Mouse (Mus musculus) liver, embryonic 14.5 days (tissue): ENCODE measurements around the gene Wwp2. TPM values are rescaled to one million over a fixed set of nuclear protein-coding genes. Genes with fewer than 3 reads are reported as not detected.

ENCODE experiments used
- ATAC-seq: fragments of 200-750 bp; cut with Nextera tagmentation; 2 replicates; pipeline ENCODE4 v1.8.0; 2017; ENCODE audit warnings: moderate number of reproducible peaks, mild to moderate bottlenecking, moderate library complexity; ENCODE audit not compliant: insufficient read depth
- DNase-seq, 3 experiments: peaks; one replicate each; pipeline ENCODE4 v3.0.0-alpha.2; 2012 to 2013; ENCODE audit warnings: low read depth in 3 of 3, low spot score in 3 of 3
- H3K27ac ChIP-seq: fragments of 300-500 bp; sonication (generic); 2 replicates; pipeline ENCODE4 v1.5.1; 2014; ENCODE audit warnings: moderate library complexity, mild to moderate bottlenecking, control low read depth, inconsistent platforms
- H3K27me3 ChIP-seq: fragments of 300-500 bp; sonication (generic); 2 replicates; pipeline ENCODE4 v1.6.1; 2014; ENCODE audit warnings: mild to moderate bottlenecking, low read length, moderate library complexity; ENCODE audit not compliant: control insufficient read depth, insufficient read depth
- H3K36me3 ChIP-seq: fragments of 300-500 bp; sonication (generic); replicated peaks from 2 replicates; pipeline ENCODE4 v1.6.1; 2014; ENCODE audit warnings: low read depth; ENCODE audit not compliant: control insufficient read depth, insufficient read depth
- H3K4me1 ChIP-seq, 2 experiments: fragments of 200-500 bp in 1 of 2; fragments of 300-500 bp in 1 of 2; sonication (generic) in 1 of 2; replicated peaks; 2 replicates each; pipeline ENCODE4 v1.6.1; 2012 to 2014; ENCODE audit warnings: antibody characterized with exemption in 1 of 2, inconsistent platforms in 1 of 2, low read length in 1 of 2; ENCODE audit not compliant: control insufficient read depth in 2 of 2, insufficient read depth in 2 of 2
- H3K4me2 ChIP-seq: fragments of 300-500 bp; sonication (generic); 2 replicates; pipeline ENCODE4 v1.6.1; 2014; ENCODE audit warnings: low read depth, mild to moderate bottlenecking, control low read depth, moderate library complexity
- H3K4me3 ChIP-seq, 2 experiments: fragments of 200-500 bp in 1 of 2; fragments of 300-500 bp in 1 of 2; sonication (generic) in 1 of 2; 2 replicates each; pipeline ENCODE4 v1.5.1; 2012 to 2014; ENCODE audit warnings: low read depth in 2 of 2, low read length in 2 of 2, mild to moderate bottlenecking in 2 of 2, control low read depth in 1 of 2, inconsistent platforms in 1 of 2, moderate library complexity in 1 of 2; ENCODE audit not compliant: insufficient read depth in 1 of 2
- H3K9ac ChIP-seq: fragments of 300-500 bp; sonication (generic); replicated peaks from 2 replicates; pipeline ENCODE4 v1.6.1; 2014; ENCODE audit warnings: mild to moderate bottlenecking, control low read depth, moderate library complexity
- H3K9me3 ChIP-seq: fragments of 300-500 bp; sonication (generic); 2 replicates; pipeline ENCODE4 v1.6.1; 2016; ENCODE audit warnings: low read length, mixed read lengths; ENCODE audit not compliant: control insufficient read depth
- CTCF ChIP-seq: IDR thresholded peaks from 2 replicates; pipeline ENCODE4 v1.5.1; 2016; ENCODE audit warnings: antibody characterized with exemption, low read depth, control low read depth
- EP300 ChIP-seq: IDR thresholded peaks from 2 replicates; pipeline ENCODE4 v1.6.1; 2016; ENCODE audit warnings: antibody characterized with exemption, low read depth
- WGBS: fragments of 180-500 bp; shearing (Covaris S2); extraction: QIAGEN DNeasy Blood & Tissue Kit; methylation state at CpG from one replicate; pipeline ENCODE4 v1.1.7; 2014; ENCODE audit not compliant: insufficient replicate concordance; 5-methylcytosine and 5-hydroxymethylcytosine counted together
- microRNA counts: library from miRNA; unstranded; fragments of <30 nt; microRNA quantifications from one replicate; lab custom pipeline; 2016
- microRNA-seq: library from miRNA; unstranded; fragments of <30 nt; microRNA quantifications from one replicate; pipeline ENCODE4, GENCODE M21; 2016
- polyA plus RNA-seq, 2 experiments: library from polyadenylated mRNA; depleted of rRNA in 1 of 2; stranded (reverse) in 1 of 2; unstranded in 1 of 2; fragments of >200 nt; fragmentation: Nextera tagmentation in 1 of 2; extraction: Ambion mirVana in 1 of 2; gene quantifications; 2 replicates each; pipeline versions ENCODE4 v1.2.1 to v1.2.3; 2012 to 2014

Wwp2 gene
- polyA plus RNA-seq, 2 experiments, result 14.7 to 28.0 TPM

- Histone ChIP-seq H3K4me1 (no peaks in the 10 kb centered on the region), H3K27ac (no peak overlapping the region), H3K4me3 (no peak overlapping the region), H3K36me3 (no peaks in the 10 kb centered on the region), H3K9me3 (no peaks in the 10 kb centered on the region), H3K4me2 (no peak overlapping the region), H3K9ac (no peak overlapping the region), H3K27me3 (no peaks in the 10 kb centered on the region)
- TF ChIP-seq CTCF (no peak), EP300 (no peak)
- ATAC-seq (no peak), DNase-seq (no peak)
- WGBS, result 61% methylated on average over 6 of the region's 6 CpGs
Measured at GRCm38 (mm10) chr8:107594817-107595216, 158.7 kb downstream of the Wwp2 start.

- DNase-seq, result no peak
- WGBS, result 35% methylated on average over 1 of the region's 1 CpGs
- TF ChIP-seq CTCF, result no peak
- TF ChIP-seq EP300, result no peak
- Histone ChIP-seq H3K9me3 (no peaks in the 10 kb centered on the region), H3K4me3 (no peak overlapping the region), H3K9ac (no peak overlapping the region), H3K36me3 (no peaks in the 10 kb centered on the region), H3K4me1 (no peaks in the 10 kb centered on the region), H3K27me3 (no peaks in the 10 kb centered on the region), H3K4me2 (no peak overlapping the region), H3K27ac (no peak overlapping the region)
- ATAC-seq, result no peak
Measured at GRCm38 (mm10) chr8:107597731-107598130, 161.6 kb downstream of the Wwp2 start.

- ATAC-seq, result no peak
- H3K36me3 ChIP-seq, result no peaks in the 10 kb centered on the region
- TF ChIP-seq CTCF, result no peak
- TF ChIP-seq EP300, result no peak
- no peak overlapping the region for H3K9ac ChIP-seq
- H3K27ac ChIP-seq, result no peak overlapping the region
- H3K9me3 ChIP-seq, result no peaks in the 10 kb centered on the region
- DNase-seq, result no peak
- no peak overlapping the region for H3K4me2 ChIP-seq
- no peaks in the 10 kb centered on the region for H3K4me1 ChIP-seq
- no peaks in the 10 kb centered on the region for H3K27me3 ChIP-seq
- H3K4me3 ChIP-seq, result no peak overlapping the region
- WGBS, result 55% methylated on average over 9 of the region's 9 CpGs
Measured at GRCm38 (mm10) chr8:107599691-107600090, 163.5 kb downstream of the Wwp2 start.

GRCm38 (mm10) chr8:107603026-107603425 lies 166.9 kb downstream of the Wwp2 start:
- Histone ChIP-seq H3K9ac (no peak overlapping the region), H3K9me3 (no peaks in the 10 kb centered on the region), H3K4me2 (no peak overlapping the region), H3K27me3 (no peaks in the 10 kb centered on the region), H3K4me3 (no peak overlapping the region), H3K27ac (no peak overlapping the region), H3K36me3 (no peaks in the 10 kb centered on the region), H3K4me1 (no peaks in the 10 kb centered on the region)
- ATAC-seq (no peak), DNase-seq (peak in 2 of 3 experiments; percentile 25 to 27)
- TF ChIP-seq CTCF (peak; percentile 67), EP300 (no peak)
- 3% methylated on average over 7 of the region's 7 CpGs for WGBS

MicroRNAs encoded within 50 kb of the gene (microRNA counts, 519-probe panel; counts per million panel counts)
- 5,872 counts per million, percentile 43 among the panel's probes with 10 or more counts for microRNA mmu-miR-140 (lab: Ali Mortazavi, UCI)

Small RNA genes within 50 kb of the gene (microRNA-seq; reads per million reads assigned to microRNA genes)
- gene Mir140, result 6,140 reads per million, percentile 89 among the genes with 10 or more reads in this experiment

Other genes starting within 250 kb of the Wwp2 start
- gene Nfat5, start 142.9 kb upstream of the Wwp2 start, polyA plus RNA-seq (2012; rRNA removed), result 4.6 and 5.1 TPM in 2 replicates
- 0.66 and 0.76 TPM in 2 replicates for gene Nfat5, start 142.9 kb upstream of the Wwp2 start, polyA plus RNA-seq (2014; fragmentation: Nextera tagmentation; extraction: Ambion mirVana)
- 6.6 and 6.9 TPM in 2 replicates for gene Nqo1, start 33.2 kb upstream of the Wwp2 start, polyA plus RNA-seq (2012; rRNA removed)
- 15.1 and 19.0 TPM in 2 replicates for gene Nqo1, start 33.2 kb upstream of the Wwp2 start, polyA plus RNA-seq (2014; fragmentation: Nextera tagmentation; extraction: Ambion mirVana)
- gene Nob1, start 11.3 kb upstream of the Wwp2 start, polyA plus RNA-seq (2012; rRNA removed), result 24.6 and 30.9 TPM in 2 replicates
- 16.0 and 18.5 TPM in 2 replicates for gene Nob1, start 11.3 kb upstream of the Wwp2 start, polyA plus RNA-seq (2014; fragmentation: Nextera tagmentation; extraction: Ambion mirVana)
- gene Psmd7, start 152.1 kb downstream of the Wwp2 start, polyA plus RNA-seq (2012; rRNA removed), result 48.3 and 77.4 TPM in 2 replicates
- gene Psmd7, start 152.1 kb downstream of the Wwp2 start, polyA plus RNA-seq (2014; fragmentation: Nextera tagmentation; extraction: Ambion mirVana), result 133 and 142 TPM in 2 replicates